ENCODE assay signal across 9 mouse cellular contexts in genomic region chr3:152151725-152152482, GRCm38 (mm10). TPM values are rescaled to one million over a fixed set of nuclear protein-coding genes. Genes with fewer than 3 reads are reported as not detected.
DNase-seq lines count a peak whose midpoint lies in the region; ATAC-seq and TF ChIP-seq lines count a peak whose summit lies in the region.
"Had no signal": no experiment of that assay in that cellular context is flagged by ENCODE, and none has a peak within 500 bp of the region (broad histone marks: within the 10 kb centered on the region; RNA-seq: fewer than 3 reads in every experiment).

No protein-coding gene starts in this region.

- H3K4me1 ChIP-seq in cerebellum, adult 2 months (ENCODE audit: control insufficient read depth, insufficient read depth, low read length), result peaks cover 16% of the 10 kb centered on the region
- peaks cover 5% of the 10 kb centered on the region for H3K4me1 ChIP-seq in hindbrain, embryonic 15.5 days (replicated peaks)
- peaks cover 65% of the 10 kb centered on the region for H3K4me1 ChIP-seq in liver, embryonic 12.5 days

- no peaks in the 10 kb centered on the region for H3K27me3 ChIP-seq in cerebellum, adult 2 months (ENCODE audit: control insufficient read depth, insufficient read depth, low read length)
- H3K27me3 ChIP-seq in hindbrain, embryonic 15.5 days, result no peaks in the 10 kb centered on the region
- peaks cover 5% of the 10 kb centered on the region; the same call in 1 of the 2 replicates for H3K27me3 ChIP-seq in liver, embryonic 12.5 days (replicated peaks)

- 77% methylated on average over 23 of the region's 29 CpGs for WGBS in cerebellum, adult 2 months
- WGBS in hindbrain, embryonic 15.5 days, result 55% methylated on average over 28 of the region's 29 CpGs
- 40% methylated on average over 29 of the region's 29 CpGs for WGBS in liver, embryonic 12.5 days (ENCODE audit: insufficient replicate concordance)

- no peak for TF ChIP-seq CTCF in cerebellum, adult 2 months (IDR thresholded peaks at IDR 0.05; ENCODE audit: borderline replicate concordance, insufficient read depth, low read depth, low read length)
- no peak for TF ChIP-seq CTCF in brain, embryonic 14.5 days (IDR thresholded peaks at IDR 0.05; ENCODE audit: borderline replicate concordance, extremely low read depth, insufficient read depth, insufficient read length)

- no peak overlapping the region for H3K27ac ChIP-seq in cerebellum, adult 2 months (ENCODE audit: insufficient read depth, low read length)
- H3K27ac ChIP-seq in hindbrain, embryonic 15.5 days (replicated peaks), result no peak overlapping the region
- H3K27ac ChIP-seq in liver, embryonic 12.5 days, result peak overlapping the region; percentile 83
- H3K27ac ChIP-seq: heart, adult 2 months had no signal

- no peaks in the 10 kb centered on the region for H3K9me3 ChIP-seq in hindbrain, embryonic 15.5 days
- H3K9me3 ChIP-seq in liver, embryonic 12.5 days (replicated peaks), result no peaks in the 10 kb centered on the region

- peak overlapping the region; percentile 43 for H3K4me2 ChIP-seq in hindbrain, embryonic 15.5 days
- H3K4me2 ChIP-seq in liver, embryonic 12.5 days, result peak overlapping the region; percentile 71

- no peak for DNase-seq in cerebellum, adult 2 months
- no peak for DNase-seq in cerebellum, postnatal 36 days
- DNase-seq in brain, embryonic 14.5 days (ENCODE audit: low read depth), result peak; percentile 33
- DNase-seq in yolk sac, embryonic 10.5 days (ENCODE audit: low spot score), result peak; percentile 70
- no peak for DNase-seq in gastrocnemius, postnatal 10 days
- DNase-seq in frontal cortex, postnatal 14 days (ENCODE audit: low spot score in 2 of 2), result no peak

- no peak overlapping the region for H3K9ac ChIP-seq in hindbrain, embryonic 15.5 days
- H3K9ac ChIP-seq in liver, embryonic 12.5 days, result peak overlapping the region; percentile 57

- peak overlapping the region; percentile 43 for H3K4me3 ChIP-seq in cerebellum, adult 2 months (replicated peaks; ENCODE audit: insufficient read depth, low read depth, low read length)
- H3K4me3 ChIP-seq in hindbrain, embryonic 15.5 days, result peak overlapping the region; percentile 16; the same call in 1 of the 2 replicates
- peak overlapping the region; percentile 44 for H3K4me3 ChIP-seq in liver, embryonic 12.5 days
- H3K4me3 ChIP-seq: heart, adult 2 months had no signal

- peak; percentile 37; the same call in 1 of the 2 replicates for ATAC-seq in hindbrain, embryonic 15.5 days (ENCODE audit: low FRiP score, low read depth)
- peak; percentile 51 for ATAC-seq in liver, embryonic 12.5 days

- TF ChIP-seq POLR2A in cerebellum, adult 2 months (IDR thresholded peaks at IDR 0.05; ENCODE audit: borderline replicate concordance, insufficient read depth, low read length), result no peak
- no peak for TF ChIP-seq POLR2A in brain, embryonic 14.5 days (IDR thresholded peaks at IDR 0.05; ENCODE audit: borderline replicate concordance, extremely low read depth, insufficient read depth, insufficient read length, poor library complexity, severe bottlenecking)

- no peaks in the 10 kb centered on the region for H3K36me3 ChIP-seq in hindbrain, embryonic 15.5 days
- H3K36me3 ChIP-seq in liver, embryonic 12.5 days, result no peaks in the 10 kb centered on the region

RNA-seq across cellular contexts. Expression of gene Gipc2, which starts 14.1 kb away (rescaled TPM):
- polyA plus RNA-seq in cerebellum, adult 2 months (2012; rRNA removed), result 9.7 and 10.4 TPM in 2 replicates
- polyA plus RNA-seq in brain, embryonic 14.5 days (2012; rRNA removed), result 4.6 and 6.0 TPM in 2 replicates
- 13.5 and 13.7 TPM in 2 replicates for polyA plus RNA-seq in hindbrain, embryonic 15.5 days (2015; fragmentation: Nextera tagmentation; extraction: Ambion mirVana)
- 11.3 and 12.3 TPM in 2 replicates for polyA plus RNA-seq in liver, embryonic 12.5 days (2016; fragmentation: Nextera tagmentation; extraction: Ambion mirVana)
- total RNA-seq in gastrocnemius, postnatal 10 days (2021), result 1 to 10 TPM in 1 of 2 experiments, under 1 TPM in 1; 0.96 to 1.4 TPM

RNA-seq across cellular contexts. Expression of gene Dnajb4, which starts 58.2 kb away (rescaled TPM):
- 45.2 and 49.1 TPM in 2 replicates for polyA plus RNA-seq in cerebellum, adult 2 months (2012; rRNA removed)
- polyA plus RNA-seq in brain, embryonic 14.5 days (2012; rRNA removed), result 15.9 and 20.7 TPM in 2 replicates
- polyA plus RNA-seq in hindbrain, embryonic 15.5 days (2015; fragmentation: Nextera tagmentation; extraction: Ambion mirVana), result 42.4 and 42.5 TPM in 2 replicates
- 35.7 and 36.3 TPM in 2 replicates for polyA plus RNA-seq in liver, embryonic 12.5 days (2016; fragmentation: Nextera tagmentation; extraction: Ambion mirVana)
- 10 to 100 TPM; 52.7 to 58.7 TPM for total RNA-seq in gastrocnemius, postnatal 10 days (2021)

RNA-seq across cellular contexts. Expression of gene Fubp1, which starts 58.3 kb away (rescaled TPM):
- polyA plus RNA-seq in cerebellum, adult 2 months (2012; rRNA removed), result 94.5 and 110 TPM in 2 replicates
- 264 and 329 TPM in 2 replicates for polyA plus RNA-seq in brain, embryonic 14.5 days (2012; rRNA removed)
- 201 and 208 TPM in 2 replicates for polyA plus RNA-seq in hindbrain, embryonic 15.5 days (2015; fragmentation: Nextera tagmentation; extraction: Ambion mirVana)
- polyA plus RNA-seq in liver, embryonic 12.5 days (2016; fragmentation: Nextera tagmentation; extraction: Ambion mirVana), result 143 and 144 TPM in 2 replicates
- total RNA-seq in gastrocnemius, postnatal 10 days (2021), result 10 to 100 TPM; 39.2 to 71.9 TPM

Comparison
In these comparisons a context has a peak if more than half of its experiments do, and no peak if none do; other contexts are left out.
1. DNase-seq: peak in brain, embryonic 14.5 days (single experiment) and yolk sac, embryonic 10.5 days (single experiment); none in cerebellum, adult 2 months (0 of 2), cerebellum, postnatal 36 days (0 of 2), gastrocnemius, postnatal 10 days (single experiment) and frontal cortex, postnatal 14 days (0 of 2).
2. Peak in every context shown above with its lines, with median percentiles within 50 percentile points of each other: H3K4me3 ChIP-seq.